Mouse (Mus musculus) liver, embryonic 14.5 days (tissue): ENCODE data around the gene St6galnac3. TPM values are rescaled to one million over a fixed set of nuclear protein-coding genes. Genes with fewer than 3 reads are reported as not detected.

Source experiments
- ATAC-seq: fragments of 200-750 bp; cut with Nextera tagmentation; 2 replicates; pipeline ENCODE4 v1.8.0; 2017; ENCODE audit warnings: moderate number of reproducible peaks, mild to moderate bottlenecking, moderate library complexity; ENCODE audit not compliant: insufficient read depth
- DNase-seq, 3 experiments: peaks; one replicate each; pipeline ENCODE4 v3.0.0-alpha.2; 2012 to 2013; ENCODE audit warnings: low read depth in 3 of 3, low spot score in 3 of 3
- H3K27ac ChIP-seq: fragments of 300-500 bp; sonication (generic); 2 replicates; pipeline ENCODE4 v1.5.1; 2014; ENCODE audit warnings: moderate library complexity, mild to moderate bottlenecking, control low read depth, inconsistent platforms
- H3K27me3 ChIP-seq: fragments of 300-500 bp; sonication (generic); 2 replicates; pipeline ENCODE4 v1.6.1; 2014; ENCODE audit warnings: mild to moderate bottlenecking, low read length, moderate library complexity; ENCODE audit not compliant: control insufficient read depth, insufficient read depth
- H3K36me3 ChIP-seq: fragments of 300-500 bp; sonication (generic); replicated peaks from 2 replicates; pipeline ENCODE4 v1.6.1; 2014; ENCODE audit warnings: low read depth; ENCODE audit not compliant: control insufficient read depth, insufficient read depth
- H3K4me1 ChIP-seq, 2 experiments: fragments of 200-500 bp in 1 of 2; fragments of 300-500 bp in 1 of 2; sonication (generic) in 1 of 2; replicated peaks; 2 replicates each; pipeline ENCODE4 v1.6.1; 2012 to 2014; ENCODE audit warnings: antibody characterized with exemption in 1 of 2, inconsistent platforms in 1 of 2, low read length in 1 of 2; ENCODE audit not compliant: control insufficient read depth in 2 of 2, insufficient read depth in 2 of 2
- H3K4me2 ChIP-seq: fragments of 300-500 bp; sonication (generic); 2 replicates; pipeline ENCODE4 v1.6.1; 2014; ENCODE audit warnings: low read depth, mild to moderate bottlenecking, control low read depth, moderate library complexity
- H3K4me3 ChIP-seq, 2 experiments: fragments of 200-500 bp in 1 of 2; fragments of 300-500 bp in 1 of 2; sonication (generic) in 1 of 2; 2 replicates each; pipeline ENCODE4 v1.5.1; 2012 to 2014; ENCODE audit warnings: low read depth in 2 of 2, low read length in 2 of 2, mild to moderate bottlenecking in 2 of 2, control low read depth in 1 of 2, inconsistent platforms in 1 of 2, moderate library complexity in 1 of 2; ENCODE audit not compliant: insufficient read depth in 1 of 2
- H3K9ac ChIP-seq: fragments of 300-500 bp; sonication (generic); replicated peaks from 2 replicates; pipeline ENCODE4 v1.6.1; 2014; ENCODE audit warnings: mild to moderate bottlenecking, control low read depth, moderate library complexity
- H3K9me3 ChIP-seq: fragments of 300-500 bp; sonication (generic); 2 replicates; pipeline ENCODE4 v1.6.1; 2016; ENCODE audit warnings: low read length, mixed read lengths; ENCODE audit not compliant: control insufficient read depth
- CTCF ChIP-seq: IDR thresholded peaks from 2 replicates; pipeline ENCODE4 v1.5.1; 2016; ENCODE audit warnings: antibody characterized with exemption, low read depth, control low read depth
- EP300 ChIP-seq: IDR thresholded peaks from 2 replicates; pipeline ENCODE4 v1.6.1; 2016; ENCODE audit warnings: antibody characterized with exemption, low read depth
- whole genome bisulfite sequencing: fragments of 180-500 bp; shearing (Covaris S2); extraction: QIAGEN DNeasy Blood & Tissue Kit; methylation state at CpG from one replicate; pipeline ENCODE4 v1.1.7; 2014; ENCODE audit not compliant: insufficient replicate concordance; 5-methylcytosine and 5-hydroxymethylcytosine counted together
- polyA plus RNA-seq, 2 experiments: library from polyadenylated mRNA; depleted of rRNA in 1 of 2; stranded (reverse) in 1 of 2; unstranded in 1 of 2; fragments of >200 nt; fragmentation: Nextera tagmentation in 1 of 2; extraction: Ambion mirVana in 1 of 2; gene quantifications; 2 replicates each; pipeline versions ENCODE4 v1.2.1 to v1.2.3; 2012 to 2014

St6galnac3 gene
- polyA plus RNA-seq, 2 experiments = 2.9 to 5.7 TPM

DNA sequence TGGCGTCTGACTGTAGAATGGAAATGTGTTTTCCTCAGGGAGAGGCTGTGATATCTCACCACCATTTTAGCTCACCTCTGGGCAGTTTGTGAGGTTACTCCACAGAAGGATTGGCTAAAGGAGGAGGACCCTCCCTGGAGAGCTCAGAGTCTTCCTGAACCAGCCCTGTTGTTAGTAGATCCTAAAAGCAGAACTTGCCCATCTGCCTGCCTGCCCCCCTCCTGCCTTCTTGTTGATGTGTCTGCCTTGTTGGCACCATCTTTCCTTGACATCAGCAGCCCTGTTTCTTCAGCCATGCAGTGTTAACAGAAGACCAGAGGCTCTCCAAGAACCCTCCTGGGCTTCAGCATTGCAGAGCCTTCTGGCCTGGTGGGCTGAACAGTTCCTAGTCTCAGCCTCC is 18.1 kb downstream of the St6galnac3 start:
- TF ChIP-seq CTCF (no peak), EP300 (no peak)
- ATAC-seq (no peak), DNase-seq (no peak)
- Histone ChIP-seq H3K4me2 (no peak overlapping the region), H3K27me3 (no peaks in the 10 kb centered on the region), H3K9ac (no peak overlapping the region), H3K4me1 (peaks cover 0 to under 1% of the 10 kb centered on the region in 2 experiments; a peak in 2 of 4 replicates), H3K4me3 (no peak overlapping the region), H3K9me3 (no peaks in the 10 kb centered on the region), H3K36me3 (no peaks in the 10 kb centered on the region), H3K27ac (no peak overlapping the region)
- 67% methylated on average over 1 of the region's 1 CpGs for WGBS

DNA sequence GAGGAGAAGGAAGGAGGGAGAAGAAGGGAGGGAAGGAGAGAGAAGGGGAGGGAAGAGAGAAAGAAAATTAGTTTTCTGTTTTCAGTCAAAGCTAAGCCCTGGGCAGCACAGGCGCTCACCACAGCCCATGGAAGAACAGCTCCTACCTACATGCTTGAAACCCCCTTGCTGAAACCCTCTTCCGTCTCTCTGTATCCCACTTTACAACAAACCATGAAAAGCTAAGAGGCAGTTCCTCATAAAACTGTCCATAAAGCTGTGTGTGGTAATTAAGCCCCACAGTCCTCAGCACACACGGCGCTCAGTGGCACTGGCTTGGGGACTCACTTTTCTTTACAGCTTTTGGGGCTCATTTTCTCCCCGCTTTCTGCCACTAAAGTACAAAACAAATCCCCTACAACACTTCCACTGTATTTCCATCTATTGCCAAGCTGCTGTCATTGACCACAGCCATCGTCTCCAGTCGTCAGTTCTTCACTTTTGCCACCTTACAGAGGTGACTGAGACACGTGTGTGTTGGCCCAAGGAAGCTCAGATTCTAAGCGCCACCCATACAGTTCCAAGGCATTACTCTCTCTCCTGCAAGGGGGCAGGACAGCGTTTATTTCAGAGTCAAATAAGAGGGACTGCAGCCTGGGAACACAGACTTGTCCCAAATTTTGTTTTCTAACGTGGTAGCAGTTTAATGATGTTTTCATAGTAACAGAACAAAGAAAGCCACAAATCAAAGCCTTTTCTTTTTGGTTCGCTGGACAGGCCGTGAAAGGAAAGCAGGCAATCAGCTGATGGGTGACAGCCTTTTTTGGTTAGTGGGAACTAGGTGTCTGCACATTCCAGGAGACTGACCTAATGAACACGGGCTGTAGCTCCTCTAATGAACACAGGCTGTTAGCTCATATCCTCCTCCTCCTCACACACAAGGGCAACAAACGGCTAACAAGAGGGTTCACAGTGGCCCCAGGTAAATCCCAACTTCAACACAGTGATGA is 22.9 kb downstream of the St6galnac3 start:
- no peak overlapping the region for H3K9ac ChIP-seq
- no peaks in the 10 kb centered on the region; the same call in 1 of the 2 replicates for H3K36me3 ChIP-seq
- no peak overlapping the region for H3K27ac ChIP-seq
- ATAC-seq (no peak), DNase-seq (no peak)
- H3K9me3 ChIP-seq = no peaks in the 10 kb centered on the region
- TF ChIP-seq EP300 = no peak
- 70% methylated on average over 15 of the region's 15 CpGs for WGBS
- H3K4me3 ChIP-seq = no peak overlapping the region
- H3K4me1 ChIP-seq = peaks cover 8 to 12% of the 10 kb centered on the region in 2 experiments
- H3K4me2 ChIP-seq = no peak overlapping the region
- H3K27me3 ChIP-seq = no peaks in the 10 kb centered on the region

DNA sequence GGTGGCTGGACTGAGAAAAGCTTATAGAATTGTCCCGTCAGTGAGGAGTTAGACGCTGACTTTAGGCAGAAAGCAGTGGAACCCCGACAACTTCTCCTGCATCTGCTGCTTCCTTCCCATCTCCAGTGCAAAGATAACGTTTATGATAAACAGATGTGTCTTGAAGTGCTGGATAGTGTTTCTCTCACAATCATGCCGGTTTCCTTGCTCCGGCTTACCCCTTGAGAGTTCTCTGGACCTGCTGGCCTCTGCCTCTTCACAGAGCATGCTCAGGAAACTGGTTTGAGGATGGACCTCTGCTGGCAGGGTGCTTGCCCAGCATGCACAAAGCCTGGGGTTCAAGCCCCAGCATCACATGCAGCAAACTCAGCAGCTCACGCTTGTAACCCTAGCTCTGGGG is 23.8 kb downstream of the St6galnac3 start:
- no peak for DNase-seq
- Histone ChIP-seq H3K9ac (peak overlapping the region; percentile 43), H3K9me3 (no peaks in the 10 kb centered on the region), H3K4me3 (no peak overlapping the region), H3K4me1 (peaks cover 8 to 15% of the 10 kb centered on the region in 2 experiments), H3K36me3 (no peaks in the 10 kb centered on the region; the same call in 1 of the 2 replicates), H3K27ac (peak overlapping the region; percentile 21), H3K4me2 (peak overlapping the region; percentile 34; the same call in 1 of the 2 replicates), H3K27me3 (no peaks in the 10 kb centered on the region)
- peak; percentile 50; the same call in 1 of the 2 replicates for ATAC-seq
- WGBS = 30% methylated on average over 7 of the region's 7 CpGs
- TF ChIP-seq CTCF (0 out of 2 replicates have a peak, but pooled peaks have one; percentile 10), EP300 (peak; percentile 60)

- TF ChIP-seq EP300 (no peak), CTCF (no peak)
- Histone ChIP-seq H3K9me3 (no peaks in the 10 kb centered on the region), H3K4me2 (no peak overlapping the region), H3K27ac (no peak overlapping the region), H3K9ac (no peak overlapping the region), H3K4me1 (peaks cover 8 to 16% of the 10 kb centered on the region in 2 experiments), H3K27me3 (no peaks in the 10 kb centered on the region), H3K36me3 (no peaks in the 10 kb centered on the region; the same call in none of the 2 replicates), H3K4me3 (no peak overlapping the region)
- ATAC-seq (no peak), DNase-seq (no peak)
- 88% methylated on average over 7 of the region's 8 CpGs for WGBS
Observed at GRCm38 (mm10) chr3:153699086-153699485, 25.9 kb downstream of the St6galnac3 start.

DNA sequence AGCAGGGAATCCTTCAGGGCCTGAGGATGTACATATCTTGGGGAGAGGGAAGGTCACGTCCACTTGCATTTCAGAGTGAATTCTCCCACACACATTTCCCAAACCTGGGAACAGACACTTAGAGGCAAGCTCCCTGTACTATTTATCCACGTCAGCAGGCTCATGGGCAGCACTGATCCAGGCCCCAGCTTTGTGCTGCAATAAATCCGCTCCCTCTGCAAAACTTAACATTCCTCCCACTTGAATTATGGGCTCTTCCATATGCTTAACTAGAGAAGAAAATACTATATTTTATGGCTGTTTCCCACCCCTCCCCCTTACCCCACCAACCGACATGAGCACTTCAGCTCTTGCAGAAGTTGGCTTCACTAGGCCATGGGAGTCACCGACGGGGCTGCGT is 32.0 kb downstream of the St6galnac3 start:
- H3K27ac ChIP-seq = peak overlapping the region; percentile 89
- H3K36me3 ChIP-seq = no peaks in the 10 kb centered on the region; the same call in none of the 2 replicates
- no peak overlapping the region for H3K4me3 ChIP-seq
- H3K27me3 ChIP-seq = no peaks in the 10 kb centered on the region
- no peak for DNase-seq
- ATAC-seq = no peak
- WGBS = 49% methylated on average over 7 of the region's 7 CpGs
- no peaks in the 10 kb centered on the region for H3K9me3 ChIP-seq
- peaks cover 46 to 50% of the 10 kb centered on the region in 2 experiments for H3K4me1 ChIP-seq
- TF ChIP-seq EP300 = no peak
- no peak for TF ChIP-seq CTCF
- no peak overlapping the region for H3K4me2 ChIP-seq
- H3K9ac ChIP-seq = peak overlapping the region; percentile 20; the same call in 1 of the 2 replicates
